ENCODE assay signal across 12 mouse cellular contexts in genomic region chr8:122306660-122307399, GRCm38 (mm10). TPM values are rescaled to one million over a fixed set of nuclear protein-coding genes. Genes with fewer than 3 reads are reported as not detected.
DNase-seq lines count a peak whose midpoint lies in the region; ATAC-seq and TF ChIP-seq lines count a peak whose summit lies in the region.
"Had no signal": no experiment of that assay in that cellular context is flagged by ENCODE, and none has a peak within 500 bp of the region (broad histone marks: within the 10 kb centered on the region; RNA-seq: fewer than 3 reads in every experiment).

No protein-coding gene starts in this region.

- H3K36me3 ChIP-seq in kidney, embryonic 16.5 days (ENCODE audit: insufficient read depth, low read length): 0 out of 2 replicates have a peak, but pooled peaks cover 2% of the 10 kb centered on the region
- peaks cover 22% of the 10 kb centered on the region; the same call in 1 of the 2 replicates for H3K36me3 ChIP-seq in intestine, postnatal 0 days (ENCODE audit: control insufficient read depth, insufficient read depth)
- H3K36me3 ChIP-seq in liver, postnatal 0 days (replicated peaks; ENCODE audit: insufficient read depth, low read length): peaks cover 72% of the 10 kb centered on the region

- DNase-seq in adrenal gland, adult 2 months: peak; percentile 53
- no peak for DNase-seq in adrenal gland, postnatal 4 days (ENCODE audit: low spot score in 2 of 2)
- DNase-seq in kidney, postnatal 10 days: peak; percentile 50
- DNase-seq in liver, postnatal 0 days: peak; percentile 77
- no peak for DNase-seq in gastrocnemius, adult 18-20 months (ENCODE audit: low spot score)

- H3K4me1 ChIP-seq in kidney, embryonic 16.5 days (ENCODE audit: insufficient read depth, low read length): peaks cover 12% of the 10 kb centered on the region
- H3K4me1 ChIP-seq in intestine, postnatal 0 days (replicated peaks; ENCODE audit: control insufficient read depth, insufficient read depth, low read length): peaks cover 14% of the 10 kb centered on the region; the same call in 1 of the 2 replicates
- peaks cover 96% of the 10 kb centered on the region for H3K4me1 ChIP-seq in liver, postnatal 0 days (ENCODE audit: insufficient read depth)

- WGBS in kidney, embryonic 16.5 days: 73% methylated on average over 26 of the region's 26 CpGs
- WGBS in intestine, postnatal 0 days: 42% methylated on average over 26 of the region's 26 CpGs
- 43% methylated on average over 26 of the region's 26 CpGs for WGBS in liver, postnatal 0 days (ENCODE audit: insufficient replicate concordance)

- no peak for ATAC-seq in kidney, embryonic 16.5 days (ENCODE audit: low FRiP score, low TSS enrichment)
- ATAC-seq in intestine, postnatal 0 days: peak; percentile 76
- ATAC-seq in liver, postnatal 0 days: peak; percentile 72
- ATAC-seq in CD4-positive, CD25-positive, alpha-beta regulatory T cell, adult 4 months: no peak

- H3K9ac ChIP-seq in kidney, embryonic 16.5 days (replicated peaks; ENCODE audit: low read length): no peak overlapping the region
- H3K9ac ChIP-seq in intestine, postnatal 0 days (ENCODE audit: low read depth, low read length): 0 out of 2 replicates have a peak overlapping the region, but pooled peaks have one; percentile 17
- peak overlapping the region; percentile 59 for H3K9ac ChIP-seq in liver, postnatal 0 days (replicated peaks)

- no peak overlapping the region for H3K4me3 ChIP-seq in kidney, embryonic 16.5 days (ENCODE audit: low read length)
- no peak overlapping the region for H3K4me3 ChIP-seq in intestine, postnatal 0 days (ENCODE audit: low read depth, low read length)
- H3K4me3 ChIP-seq in liver, postnatal 0 days (ENCODE audit: low read depth, low read length): no peak overlapping the region
- H3K4me3 ChIP-seq: myocyte had no signal

- no peaks in the 10 kb centered on the region for H3K9me3 ChIP-seq in kidney, embryonic 16.5 days (ENCODE audit: low read length)
- no peaks in the 10 kb centered on the region for H3K9me3 ChIP-seq in intestine, postnatal 0 days (ENCODE audit: control insufficient read depth)
- no peaks in the 10 kb centered on the region for H3K9me3 ChIP-seq in liver, postnatal 0 days (ENCODE audit: low read length)

- no peak overlapping the region for H3K4me2 ChIP-seq in kidney, embryonic 16.5 days (replicated peaks; ENCODE audit: low read depth, low read length)
- peak overlapping the region; percentile 37; the same call in 1 of the 2 replicates for H3K4me2 ChIP-seq in intestine, postnatal 0 days (replicated peaks; ENCODE audit: low read depth)
- H3K4me2 ChIP-seq in liver, postnatal 0 days (ENCODE audit: low read depth, low read length): peak overlapping the region; percentile 63

- peak; percentile 54; the same call in 1 of the 2 replicates for TF ChIP-seq EP300 in liver, postnatal 0 days (IDR thresholded peaks at IDR 0.05; ENCODE audit: low read depth)

- H3K27ac ChIP-seq in kidney, embryonic 16.5 days (ENCODE audit: low read length): no peak overlapping the region
- H3K27ac ChIP-seq in intestine, postnatal 0 days (ENCODE audit: low read depth, low read length): peak overlapping the region; percentile 84
- peak overlapping the region; percentile 83 for H3K27ac ChIP-seq in liver, postnatal 0 days (ENCODE audit: low read depth)

- H3K27me3 ChIP-seq in kidney, embryonic 16.5 days (ENCODE audit: insufficient read depth, low read length): no peaks in the 10 kb centered on the region
- no peaks in the 10 kb centered on the region for H3K27me3 ChIP-seq in intestine, postnatal 0 days (replicated peaks; ENCODE audit: control insufficient read depth, insufficient read depth, low read length)
- no peaks in the 10 kb centered on the region for H3K27me3 ChIP-seq in liver, postnatal 0 days (ENCODE audit: insufficient read depth, low read length)

- TF ChIP-seq CTCF in intestine, postnatal 0 days (IDR thresholded peaks at IDR 0.05; ENCODE audit: low read depth): no peak
- TF ChIP-seq CTCF in liver, postnatal 0 days (IDR thresholded peaks at IDR 0.05; ENCODE audit: low read depth): no peak

RNA-seq across cellular contexts. Expression of gene Zfpm1, which starts 24.9 kb away (rescaled TPM):
- total RNA-seq in adrenal gland, adult 2 months (2021): 10 to 100 TPM; 16.0 to 24.2 TPM
- 37.4 and 60.4 TPM in 2 replicates for polyA plus RNA-seq in adrenal gland, adult 2 months (2012; rRNA removed)
- 10 to 100 TPM; 32.9 to 42.5 TPM for total RNA-seq in adrenal gland, postnatal 4 days (2021)
- polyA plus RNA-seq in kidney, embryonic 16.5 days (2015; fragmentation: Nextera tagmentation; extraction: Ambion mirVana): 1.5 and 1.6 TPM in 2 replicates
- polyA plus RNA-seq in intestine, postnatal 0 days (2015; fragmentation: Nextera tagmentation; extraction: Ambion mirVana): 7.7 and 9.8 TPM in 2 replicates
- polyA plus RNA-seq in liver, postnatal 0 days (2015; fragmentation: Nextera tagmentation; extraction: Ambion mirVana): 5.7 and 6.9 TPM in 2 replicates
- 1 to 10 TPM; 6.6 to 7.5 TPM for total RNA-seq in gastrocnemius, adult 18-20 months (2021)
- under 1 TPM; 0.46 to 0.82 TPM for polyA plus RNA-seq in CD4-positive, CD25-positive, alpha-beta regulatory T cell, adult 4 months (2017; shearing (Covaris generic))

RNA-seq across cellular contexts. Expression of gene Trhr2, which starts 53.7 kb away (rescaled TPM):
- not detected for total RNA-seq in adrenal gland, adult 2 months (2021)
- not detected in 2 replicates for polyA plus RNA-seq in adrenal gland, adult 2 months (2012; rRNA removed)
- total RNA-seq in adrenal gland, postnatal 4 days (2021): not detected
- not detected in 2 replicates for polyA plus RNA-seq in kidney, embryonic 16.5 days (2015; fragmentation: Nextera tagmentation; extraction: Ambion mirVana)
- polyA plus RNA-seq in intestine, postnatal 0 days (2015; fragmentation: Nextera tagmentation; extraction: Ambion mirVana): not detected in 2 replicates
- not detected in 2 replicates for polyA plus RNA-seq in liver, postnatal 0 days (2015; fragmentation: Nextera tagmentation; extraction: Ambion mirVana)
- total RNA-seq in gastrocnemius, adult 18-20 months (2021): not detected
- polyA plus RNA-seq in CD4-positive, CD25-positive, alpha-beta regulatory T cell, adult 4 months (2017; shearing (Covaris generic)): not detected
- total RNA-seq: common myeloid progenitor, adult 5-6 weeks had no signal
- polyA plus RNA-seq: heart, embryonic 14.5 days; large intestine, adult 2 months; myocyte had no signal

Comparison
In these comparisons a context has a peak if more than half of its experiments do, and no peak if none do; other contexts are left out.
1. DNase-seq: peak in adrenal gland, adult 2 months (single experiment), kidney, postnatal 10 days (single experiment) and liver, postnatal 0 days (single experiment); none in adrenal gland, postnatal 4 days (0 of 2) and gastrocnemius, adult 18-20 months (single experiment).
2. ATAC-seq: peak in intestine, postnatal 0 days (single experiment) and liver, postnatal 0 days (single experiment); none in kidney, embryonic 16.5 days (single experiment) and CD4-positive, CD25-positive, alpha-beta regulatory T cell, adult 4 months (single experiment).